Mouse (Mus musculus) thymus, postnatal 14 days (tissue): Measurements from ENCODE around the gene Clpx.
"Not testable (repeated sequence)": the region's sequence is repeated elsewhere in the genome, so short reads cannot be mapped to it uniquely, and the experiment has no call there.

ENCODE experiments used
- DNase-seq: peaks from one replicate; pipeline ENCODE4 v3.0.0; 2021

Gene Clpx

DNA sequence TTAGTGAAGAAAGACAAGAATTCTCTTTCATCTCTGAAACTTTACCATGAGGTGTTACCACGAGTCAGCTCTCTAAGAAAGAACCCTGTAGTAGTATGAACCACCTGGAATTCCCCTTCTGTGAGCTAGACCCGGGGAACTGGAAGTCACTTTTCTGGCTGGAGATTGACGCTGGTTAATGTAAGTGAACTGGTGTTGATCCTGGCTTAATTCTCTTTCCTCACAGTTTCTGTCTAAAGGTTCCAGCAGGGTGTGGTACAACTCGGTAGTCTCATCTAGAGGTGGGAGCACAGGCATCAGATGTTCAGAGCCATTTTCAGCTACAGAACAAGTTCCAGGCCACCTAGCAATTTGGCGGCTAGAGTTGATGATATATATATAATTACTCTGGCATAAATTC, 941 bp upstream of the Clpx start:
- no peak for DNase-seq

DNA sequence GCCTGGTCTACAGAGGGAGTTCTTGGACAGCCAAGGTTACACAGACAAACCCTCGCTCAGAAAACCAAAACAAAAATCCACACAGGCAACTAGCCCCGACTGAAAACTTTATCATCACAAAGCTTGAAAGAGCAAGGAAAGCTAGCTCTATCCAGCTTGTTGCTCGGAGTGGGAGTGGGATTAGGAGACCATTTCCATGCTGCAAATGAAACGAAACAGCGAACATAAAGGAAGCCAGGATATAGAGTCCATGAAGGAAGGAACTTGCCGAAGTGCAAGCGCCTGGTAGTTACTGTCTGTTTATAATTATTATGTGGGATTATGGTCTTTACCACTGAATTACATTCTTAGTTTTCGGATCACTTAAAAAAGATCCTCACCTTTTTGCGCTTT, 484 bp upstream of the Clpx start:
- DNase-seq, result no peak

DNA sequence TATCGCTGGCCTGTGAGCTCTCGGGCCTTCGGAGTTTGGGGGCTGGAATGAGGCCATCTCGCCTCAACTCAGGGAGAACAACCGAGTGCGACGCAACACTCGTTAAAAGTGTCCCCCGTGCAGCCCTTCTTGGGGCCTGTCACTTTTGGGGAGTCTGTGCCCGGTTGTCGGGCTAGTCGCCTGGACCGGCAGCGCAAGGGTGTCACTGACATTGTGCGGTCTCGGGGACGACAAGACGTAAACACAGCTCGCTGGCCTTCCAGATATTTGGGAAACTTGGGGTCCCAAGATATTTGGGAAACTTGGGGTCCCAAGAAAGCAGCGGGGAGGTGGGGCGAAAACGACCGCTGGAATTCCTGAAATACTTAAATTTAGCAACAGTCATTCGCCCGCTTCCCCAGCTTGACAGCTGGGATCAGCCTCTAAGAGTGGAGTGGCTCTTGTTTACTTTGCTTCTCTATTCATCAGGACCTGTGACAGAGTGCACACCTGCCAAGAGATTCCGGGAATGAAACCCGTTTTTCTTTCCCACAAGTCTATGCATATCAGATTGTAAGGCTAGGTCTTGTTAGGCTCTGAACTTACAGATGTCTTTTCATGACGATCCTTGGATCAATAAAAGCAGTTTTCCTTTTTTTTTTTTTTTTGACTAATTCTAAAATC, 787 bp downstream of the Clpx start:
- DNase-seq, result no peak

DNA sequence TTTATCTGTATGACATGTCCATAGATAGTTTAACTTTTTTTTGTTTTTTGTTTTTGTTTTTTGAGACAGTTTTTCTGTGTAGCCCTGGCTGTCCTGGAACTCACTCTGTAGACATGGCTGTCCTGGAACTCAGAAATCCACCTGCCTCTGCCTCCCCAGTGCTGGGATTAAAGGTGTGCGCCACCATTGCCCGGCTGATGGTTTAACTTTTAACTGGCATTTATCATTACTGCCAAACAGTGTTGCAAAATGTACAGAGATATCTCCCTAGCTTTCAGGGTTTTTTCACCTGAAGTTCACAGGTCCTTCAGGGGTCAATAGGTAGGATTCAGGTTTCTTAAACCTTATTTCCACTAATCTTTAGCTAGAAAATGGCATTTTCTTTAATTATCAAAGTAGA, 3.0 kb downstream of the Clpx start:
- no peak for DNase-seq

DNA sequence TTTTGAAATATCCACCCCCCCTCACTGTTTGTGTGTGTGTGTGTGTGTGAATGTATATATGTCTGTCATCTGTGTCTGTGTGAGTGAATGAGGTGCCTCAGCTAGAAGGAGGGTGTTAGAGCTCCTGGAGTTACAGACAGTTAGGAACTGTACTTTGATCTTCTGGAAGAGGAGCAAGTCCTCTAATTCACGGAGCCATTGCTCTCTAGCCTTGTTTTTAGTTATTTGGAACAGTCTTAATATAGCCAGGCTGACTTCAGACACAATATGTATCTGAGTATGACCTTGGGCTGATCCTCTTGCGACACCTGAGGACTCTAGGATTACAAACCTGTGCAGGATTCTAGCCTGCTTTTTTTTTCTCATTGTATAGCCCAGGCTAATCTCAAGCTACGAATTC, 4.7 kb downstream of the Clpx start:
- DNase-seq, result no peak

DNA sequence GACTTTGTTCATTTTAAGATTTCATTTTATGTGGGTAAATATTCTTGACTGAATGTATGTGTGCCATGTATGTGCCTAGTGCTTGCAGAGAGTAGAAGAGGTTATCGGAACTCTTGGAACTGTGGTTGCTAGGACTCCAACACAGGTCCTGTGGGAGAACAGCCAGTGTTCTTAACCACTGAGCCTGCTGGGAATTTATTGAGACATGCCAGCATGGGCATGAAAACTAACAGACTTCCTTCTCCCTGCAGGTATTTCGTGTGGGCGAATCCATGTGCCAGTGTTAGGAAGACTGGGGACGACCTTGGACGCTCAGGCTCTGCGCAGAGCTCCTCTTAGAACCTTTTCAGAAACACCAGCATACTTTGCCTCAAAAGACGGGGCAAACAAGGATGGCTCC, 5.6 kb downstream of the Clpx start:
- no peak for DNase-seq

DNA sequence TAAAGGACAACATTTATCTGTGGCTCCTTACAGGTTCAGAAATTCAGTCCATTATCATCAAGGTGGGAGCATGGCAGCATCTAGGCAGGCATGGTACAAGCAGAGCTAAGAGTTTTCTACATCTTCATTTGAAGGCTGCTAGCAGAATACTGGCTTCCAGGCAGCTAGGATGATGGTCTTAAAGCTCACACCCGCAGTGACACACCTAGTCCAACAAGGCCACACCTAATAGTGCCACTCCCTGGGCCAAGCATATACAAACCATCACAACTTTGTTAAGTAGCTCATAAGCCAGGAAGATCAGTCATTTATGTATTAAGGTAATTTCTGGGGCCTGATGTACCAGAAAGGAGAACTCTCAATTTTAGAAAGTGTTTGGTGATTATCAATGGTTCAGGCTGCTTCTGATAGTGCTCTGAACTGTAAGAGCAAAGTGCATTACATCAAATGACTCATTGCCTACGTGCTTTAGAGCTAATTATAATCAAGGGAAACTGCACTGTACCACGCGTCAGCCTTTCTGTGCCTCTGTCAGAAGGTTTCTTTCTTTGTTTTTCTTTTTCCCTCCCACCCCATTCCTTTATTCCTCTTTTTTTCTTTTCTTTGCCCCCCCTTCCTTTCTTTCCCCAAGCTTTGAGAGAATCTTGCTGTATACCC, 8.4 kb downstream of the Clpx start:
- DNase-seq, result no peak

DNA sequence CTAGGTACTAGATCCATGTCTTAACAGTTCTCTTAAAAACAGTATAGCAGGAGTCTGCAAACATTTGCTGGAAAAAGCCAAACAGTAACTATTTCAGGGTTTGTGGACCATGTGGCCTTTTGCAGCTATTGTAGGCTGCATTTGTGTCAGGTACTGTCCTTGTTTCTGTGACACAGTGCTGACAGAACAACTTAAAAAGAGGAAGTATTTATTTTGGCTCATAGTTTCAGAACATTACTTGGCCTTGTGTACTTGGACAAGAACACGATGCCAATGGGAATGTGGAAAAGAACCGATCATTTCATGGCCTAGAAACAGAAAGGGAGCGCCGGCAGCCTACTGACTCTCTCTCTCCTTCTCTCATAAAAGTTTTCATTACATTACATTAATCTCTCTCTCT, 9.5 kb downstream of the Clpx start:
- DNase-seq, result no peak

DNA sequence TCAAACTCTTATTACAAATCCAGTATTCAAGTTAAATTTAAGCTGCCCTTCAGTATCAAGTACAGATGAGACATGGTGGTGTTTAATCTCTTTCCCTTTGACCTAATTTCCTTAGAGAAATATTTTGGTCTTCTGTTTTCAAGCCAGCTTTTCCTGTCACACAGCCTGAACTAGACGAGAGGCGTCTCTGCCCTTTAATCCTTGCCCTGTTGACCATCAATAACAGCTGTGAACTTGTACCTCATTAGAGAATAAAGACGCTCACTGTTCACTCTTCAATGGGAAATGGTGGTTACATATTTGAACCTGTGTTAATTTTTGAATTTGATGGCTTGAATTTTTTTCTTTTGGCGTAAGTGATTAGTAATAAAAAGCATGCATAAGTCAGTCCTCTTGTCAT, 10.2 kb downstream of the Clpx start:
- no peak for DNase-seq

DNA sequence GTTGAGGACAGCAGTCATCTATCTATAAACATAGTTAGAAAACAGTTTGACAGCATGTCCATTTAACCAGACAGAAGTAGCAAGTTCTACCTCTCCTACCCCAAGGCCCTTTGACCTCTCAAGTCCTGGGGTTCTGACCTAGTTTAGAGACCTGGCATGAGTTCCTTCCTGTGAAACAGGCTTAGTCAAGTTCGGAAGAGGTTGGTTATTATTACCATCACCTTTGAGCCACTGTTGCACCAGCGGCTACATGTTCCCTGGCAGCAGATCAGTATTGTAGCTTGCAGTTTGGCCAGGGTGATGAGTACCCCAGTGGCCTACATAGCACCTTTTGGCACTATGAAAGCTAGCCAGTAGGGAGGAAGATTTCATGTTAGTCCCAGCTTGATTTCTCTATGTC, 12.6 kb downstream of the Clpx start:
- DNase-seq, result no peak

DNA sequence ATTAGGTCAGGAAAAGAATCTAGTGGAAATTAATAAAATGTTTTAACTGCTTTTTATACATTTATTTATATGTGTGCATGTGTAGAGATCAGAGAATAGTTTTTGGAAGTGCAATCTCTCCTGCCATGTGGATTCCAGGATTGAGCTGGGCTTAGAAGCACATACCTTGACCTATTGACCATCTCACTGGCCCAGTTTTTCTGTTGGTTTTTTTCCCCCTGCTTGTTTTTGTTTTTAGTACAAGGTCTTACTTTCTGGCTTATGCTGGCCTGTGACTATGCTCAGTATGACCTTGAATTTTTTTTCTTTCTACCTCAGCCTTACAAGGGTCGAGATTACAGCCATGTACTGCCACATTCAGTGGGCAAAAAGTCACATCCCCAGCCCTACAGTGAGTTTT, 14.0 kb downstream of the Clpx start:
- DNase-seq, result no peak

DNA sequence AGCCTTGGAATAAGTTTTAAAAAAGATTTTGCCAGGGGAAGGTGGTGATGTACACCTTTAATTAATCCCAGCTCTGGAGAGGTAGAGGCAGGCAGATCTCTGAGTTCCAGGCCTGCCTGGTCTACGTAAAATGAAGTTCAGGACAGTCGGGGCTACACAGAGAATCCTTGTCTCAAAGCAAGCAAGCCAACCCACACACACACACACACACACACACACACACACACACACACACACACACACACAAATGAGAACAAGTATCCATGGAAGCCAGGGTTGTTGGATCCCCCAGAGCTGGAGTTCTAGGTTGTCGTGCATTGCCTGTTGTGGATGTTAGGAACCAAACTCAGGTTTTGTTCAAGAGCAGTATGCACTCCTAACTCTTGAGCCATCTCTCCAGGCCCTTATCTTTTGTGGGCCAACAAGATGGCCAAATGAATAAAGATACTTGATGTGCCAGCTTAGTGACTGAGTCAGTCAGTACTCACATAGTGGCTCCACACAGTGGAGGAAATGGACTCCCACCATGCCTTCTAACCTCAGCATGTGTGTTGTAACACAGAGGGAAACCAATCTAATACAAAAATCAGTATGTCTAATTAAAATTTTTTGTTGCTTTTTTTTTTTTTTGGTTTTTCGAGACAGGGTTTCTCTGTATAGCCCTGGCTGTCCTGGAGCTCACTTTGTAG, 18.8 kb downstream of the Clpx start:
- no peak for DNase-seq

DNA sequence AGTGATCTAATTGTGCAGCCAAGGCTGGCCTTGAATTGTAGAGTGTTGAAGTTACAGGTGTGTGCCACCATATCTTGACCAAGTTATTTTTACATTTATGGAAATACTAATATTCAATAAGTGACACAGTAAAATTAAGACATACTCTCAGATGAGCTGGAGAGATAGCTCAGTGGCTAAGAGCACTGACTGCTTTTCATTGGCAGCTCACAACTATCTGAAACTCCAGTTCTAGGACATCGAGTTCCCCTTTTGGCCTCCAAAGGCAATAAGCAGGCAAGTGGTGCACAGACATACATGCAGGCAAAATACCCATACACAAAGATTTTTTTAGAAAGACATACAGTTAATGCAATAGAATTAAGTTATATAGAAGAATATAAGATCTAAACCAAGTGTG, 19.8 kb downstream of the Clpx start:
- DNase-seq, result no peak

DNA sequence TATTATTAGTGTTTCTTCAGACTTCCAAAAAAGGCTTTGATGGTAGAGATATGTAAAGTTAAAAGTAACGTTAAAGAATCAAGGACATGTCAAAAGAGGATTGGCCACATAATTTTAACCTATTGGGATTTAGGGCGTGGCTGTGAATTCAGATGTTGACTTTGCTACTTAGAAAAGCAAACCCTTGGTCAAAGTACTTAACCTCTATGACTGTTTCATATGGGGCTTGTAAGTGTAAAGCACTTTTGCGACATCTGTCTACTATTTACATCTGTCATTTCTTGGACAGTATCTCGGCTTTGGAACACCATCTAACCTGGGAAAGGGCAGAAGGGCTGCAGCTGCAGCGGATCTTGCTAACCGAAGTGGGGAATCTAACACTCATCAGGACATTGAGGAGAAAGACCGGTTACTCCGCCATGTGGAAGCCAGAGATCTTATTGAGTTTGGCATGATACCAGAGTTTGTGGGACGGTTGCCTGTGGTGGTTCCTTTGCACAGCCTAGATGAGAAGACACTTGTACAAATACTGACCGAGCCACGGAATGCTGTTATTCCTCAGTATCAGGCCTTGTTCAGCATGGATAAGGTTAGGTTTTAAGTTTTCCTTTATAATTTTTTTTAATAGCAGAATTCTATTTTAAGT, 28.3 kb downstream of the Clpx start:
- no peak for DNase-seq

DNA sequence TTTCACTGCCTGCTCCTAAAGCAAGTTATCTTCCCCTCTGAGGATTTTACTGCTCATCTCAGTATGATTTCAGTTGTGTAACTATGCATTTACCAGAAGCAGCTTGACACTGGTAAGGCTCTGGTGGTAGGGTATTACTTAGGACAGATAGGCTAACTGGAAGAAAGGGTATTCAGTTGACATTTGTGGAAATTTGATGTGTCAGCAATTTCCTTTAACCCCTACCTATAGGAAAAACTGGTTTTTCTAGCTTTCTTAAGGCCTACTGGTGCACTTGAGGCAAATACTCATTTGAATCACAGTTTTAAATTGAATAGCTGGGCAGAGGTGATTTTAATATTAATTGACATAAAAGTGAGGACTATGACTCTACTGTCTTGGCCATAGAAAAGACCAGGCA, 31.9 kb downstream of the Clpx start:
- no peak for DNase-seq

DNA sequence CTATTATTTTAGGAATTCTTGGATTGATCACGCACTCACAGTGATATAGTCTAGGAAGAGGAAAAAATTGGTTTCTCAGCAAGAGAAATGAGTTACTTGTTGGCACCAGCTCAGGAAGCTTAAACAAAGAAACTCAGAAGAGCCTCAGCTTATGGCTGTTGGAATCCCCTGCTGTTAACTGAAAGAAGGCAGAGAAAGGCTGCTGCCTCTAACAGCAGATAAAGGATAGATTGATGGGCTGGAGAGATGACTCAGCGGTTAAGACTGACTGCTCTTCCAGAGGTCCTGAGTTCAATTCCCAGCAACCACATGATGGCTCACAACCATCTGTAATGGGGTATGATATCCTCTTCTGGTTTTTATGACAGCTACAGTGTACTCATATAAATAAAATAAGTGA, 33.3 kb downstream of the Clpx start:
- DNase-seq, result no peak

DNA sequence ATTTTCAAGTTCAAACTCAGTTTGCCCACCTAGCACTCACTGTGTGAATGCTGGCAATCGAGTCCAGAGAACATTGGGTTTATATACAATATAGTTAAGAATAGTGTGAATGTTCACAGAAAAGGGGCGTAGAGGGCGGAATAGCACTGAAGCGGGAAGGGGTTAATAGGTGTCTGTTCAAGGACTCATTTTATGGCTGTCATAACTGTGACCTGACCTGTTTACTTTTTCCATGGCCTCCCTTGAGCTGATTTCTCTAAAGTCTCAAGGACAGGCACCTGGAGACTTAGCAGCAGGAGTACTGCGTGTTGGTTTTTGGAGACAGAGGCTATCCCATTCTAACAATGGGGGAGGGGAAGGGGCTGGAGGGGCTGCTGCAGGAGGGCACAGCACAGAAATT, 39.9 kb downstream of the Clpx start:
- DNase-seq, result no peak

DNA sequence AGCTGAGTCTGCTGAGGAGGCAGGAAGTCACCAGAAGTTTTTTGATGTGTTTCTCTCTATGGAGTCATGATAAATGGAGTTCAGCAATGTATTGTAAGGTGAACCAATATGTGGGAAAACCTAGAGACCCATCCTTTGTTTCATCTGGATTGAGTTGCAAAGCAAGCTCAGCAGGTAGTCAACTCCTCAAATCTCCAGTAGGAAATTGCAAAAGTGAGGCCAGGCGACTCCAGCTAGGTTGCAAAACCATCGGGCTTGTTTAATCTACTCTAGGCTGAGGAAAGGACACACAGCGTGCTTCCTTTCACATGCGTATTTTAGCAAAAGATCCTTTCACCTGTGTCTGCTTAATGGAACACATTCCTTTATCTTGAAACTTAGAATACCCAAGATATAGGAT, 45.1 kb downstream of the Clpx start:
- DNase-seq, result no peak

DNA sequence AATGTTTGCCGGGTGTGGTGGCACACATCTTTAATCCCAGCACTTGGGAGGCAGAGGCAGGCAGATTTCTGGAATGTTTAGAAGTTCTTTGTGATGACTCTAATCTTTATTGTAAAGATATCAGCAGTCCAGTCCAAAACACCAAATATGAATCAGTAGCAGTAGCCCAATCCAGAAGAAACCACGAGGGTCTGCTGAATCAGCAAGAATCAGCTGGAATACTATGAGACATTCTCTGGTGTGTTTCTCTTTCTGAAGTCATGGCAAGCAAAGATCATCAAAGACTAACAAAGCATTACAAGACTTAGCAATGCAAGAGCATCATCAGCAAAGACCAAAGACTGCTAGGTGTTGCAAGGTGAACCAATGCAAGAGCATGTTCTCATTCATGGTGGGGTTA, 46.4 kb downstream of the Clpx start:
- no peak for DNase-seq

DNA sequence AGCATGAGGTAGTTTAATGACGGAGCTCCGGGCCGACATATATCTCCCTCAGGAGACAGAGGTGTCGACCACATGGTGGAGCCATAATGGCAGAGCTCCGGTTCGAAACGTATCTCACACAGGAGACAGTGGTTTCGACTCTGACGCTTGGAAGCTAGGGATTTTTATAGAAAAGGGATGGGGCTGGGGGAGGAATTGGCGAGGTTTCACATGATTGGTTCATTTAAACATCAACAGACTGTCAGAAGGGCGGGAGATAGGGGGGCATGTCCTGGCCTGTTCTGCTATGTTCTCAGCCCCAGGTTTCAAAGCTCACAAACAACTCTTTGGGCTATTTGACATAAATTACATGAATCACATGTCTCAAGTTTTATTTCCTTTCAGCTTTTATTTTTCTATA, 51.4 kb downstream of the Clpx start:
- DNase-seq, result not testable (repeated sequence)

DNA sequence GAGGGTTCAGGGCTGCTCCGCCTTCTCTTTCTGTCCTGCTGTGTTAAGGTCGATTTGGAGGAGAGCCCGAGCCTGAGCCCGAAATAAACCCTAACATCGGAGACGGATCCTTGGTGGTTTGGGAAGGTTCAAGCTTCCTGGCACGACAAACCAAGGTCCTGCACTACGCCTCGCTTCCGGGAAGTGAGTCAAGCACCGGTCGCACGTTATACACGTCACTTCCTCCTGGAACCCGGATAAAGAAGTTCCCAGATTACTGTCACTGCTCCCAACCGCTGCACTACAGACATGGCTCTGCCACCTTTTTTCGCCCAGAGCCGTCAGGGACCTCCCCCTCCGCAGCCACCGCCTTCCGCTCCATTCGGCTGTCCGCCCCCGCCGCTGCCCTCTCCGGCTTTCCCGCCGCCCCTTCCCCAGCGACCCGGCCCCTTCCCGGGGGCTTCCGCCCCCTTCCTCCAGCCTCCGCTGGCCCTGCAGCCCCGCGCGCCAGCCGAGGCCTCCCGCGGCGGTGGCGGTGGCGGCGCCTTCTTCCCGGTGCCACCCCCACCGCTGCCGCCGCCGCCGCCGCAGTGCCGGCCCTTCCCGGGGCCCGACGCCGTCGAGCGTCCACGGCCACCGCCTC, 51.9 kb downstream of the Clpx start, which contains the start of gene Pdcd7:
Gene Pdcd7 (plus strand): TSS at position 251 of the 622 bp plus-strand sequence.
- DNase-seq, result peak; percentile 93

DNA sequence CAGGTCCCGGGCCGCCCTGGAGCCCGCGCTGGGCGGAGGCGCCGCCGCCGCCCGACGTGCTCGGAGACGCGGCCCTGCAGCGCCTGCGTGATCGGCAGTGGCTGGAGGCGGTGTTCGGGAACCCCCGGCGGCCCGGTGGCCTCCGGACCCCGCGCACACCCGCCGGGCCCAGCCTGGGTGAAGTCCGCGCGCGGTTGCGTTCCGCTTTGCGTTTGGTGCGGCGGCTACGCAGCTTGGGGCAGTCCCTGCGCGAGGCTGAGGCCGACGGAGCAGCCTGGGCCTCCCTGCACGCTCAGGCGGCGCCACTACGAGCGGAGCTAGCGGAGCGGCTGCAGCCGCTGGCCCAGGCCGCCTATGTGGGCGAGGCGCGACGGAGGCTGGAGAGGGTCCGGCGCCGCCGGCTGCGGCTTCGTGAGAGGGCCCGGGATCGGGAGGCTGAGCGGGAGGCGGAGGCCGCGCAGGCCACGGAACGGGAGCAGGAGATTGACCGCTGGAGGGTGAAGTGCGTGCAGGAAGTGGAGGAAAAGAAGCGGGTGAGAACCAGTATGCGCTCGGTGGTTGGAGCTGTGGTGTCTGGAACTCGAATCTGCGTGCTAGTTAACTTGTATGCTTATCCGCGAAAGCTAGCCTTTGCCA, 52.5 kb downstream of the Clpx start:
- peak; percentile 59 for DNase-seq
